Mouse (Mus musculus): Measurements from ENCODE around the gene Dnah17.

The Dnah17 gene

DNA sequence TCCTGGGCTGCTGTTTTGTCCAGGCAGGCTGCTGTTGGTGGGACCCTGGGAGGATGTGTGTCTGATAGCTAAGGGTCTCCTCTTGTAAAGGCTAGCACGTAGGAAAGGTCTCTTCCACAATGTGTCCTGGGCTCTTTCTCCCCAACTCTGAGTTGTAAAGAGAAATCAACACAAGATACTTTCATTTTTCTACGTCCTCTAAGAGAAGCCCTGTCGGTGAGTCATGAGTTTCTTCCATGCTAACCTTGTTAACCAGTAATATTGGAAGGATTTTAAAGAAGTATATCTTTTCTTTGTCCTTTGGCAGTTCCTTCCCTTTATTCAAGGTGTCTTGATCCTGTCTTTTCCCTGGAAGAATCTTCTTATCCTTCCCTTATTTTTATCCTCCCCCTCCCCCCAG is 134.8 kb downstream of the Dnah17 start:
- no peak for DNase-seq (ENCODE audit: inconsistent ontology term)

DNA sequence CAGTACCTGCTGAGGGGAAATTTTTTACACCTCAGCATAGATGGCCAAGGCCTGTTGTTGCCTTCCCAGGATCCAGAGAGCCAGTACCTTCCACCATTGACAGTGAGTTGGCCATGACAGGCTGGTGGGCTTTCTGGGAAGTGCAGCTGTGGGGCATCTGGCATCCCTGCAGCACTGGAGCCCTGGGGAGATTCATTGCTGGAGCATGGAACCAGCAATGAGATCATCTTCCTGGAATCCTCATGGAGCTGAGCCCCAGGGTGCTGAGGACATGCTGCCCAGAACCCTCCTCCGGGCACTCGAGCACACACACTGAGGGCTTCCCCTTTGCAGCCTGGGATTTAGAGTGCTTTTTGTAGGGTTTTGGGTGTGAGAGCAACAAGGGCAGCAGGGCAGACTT is 135.2 kb downstream of the Dnah17 start:
- DNase-seq (ENCODE audit: inconsistent ontology term), result no peak

GRCm38 (mm10) chr11:117994250-117995057 is 136.0 kb downstream of the Dnah17 start:
- DNase-seq (ENCODE audit: inconsistent ontology term), result no peak

DNA sequence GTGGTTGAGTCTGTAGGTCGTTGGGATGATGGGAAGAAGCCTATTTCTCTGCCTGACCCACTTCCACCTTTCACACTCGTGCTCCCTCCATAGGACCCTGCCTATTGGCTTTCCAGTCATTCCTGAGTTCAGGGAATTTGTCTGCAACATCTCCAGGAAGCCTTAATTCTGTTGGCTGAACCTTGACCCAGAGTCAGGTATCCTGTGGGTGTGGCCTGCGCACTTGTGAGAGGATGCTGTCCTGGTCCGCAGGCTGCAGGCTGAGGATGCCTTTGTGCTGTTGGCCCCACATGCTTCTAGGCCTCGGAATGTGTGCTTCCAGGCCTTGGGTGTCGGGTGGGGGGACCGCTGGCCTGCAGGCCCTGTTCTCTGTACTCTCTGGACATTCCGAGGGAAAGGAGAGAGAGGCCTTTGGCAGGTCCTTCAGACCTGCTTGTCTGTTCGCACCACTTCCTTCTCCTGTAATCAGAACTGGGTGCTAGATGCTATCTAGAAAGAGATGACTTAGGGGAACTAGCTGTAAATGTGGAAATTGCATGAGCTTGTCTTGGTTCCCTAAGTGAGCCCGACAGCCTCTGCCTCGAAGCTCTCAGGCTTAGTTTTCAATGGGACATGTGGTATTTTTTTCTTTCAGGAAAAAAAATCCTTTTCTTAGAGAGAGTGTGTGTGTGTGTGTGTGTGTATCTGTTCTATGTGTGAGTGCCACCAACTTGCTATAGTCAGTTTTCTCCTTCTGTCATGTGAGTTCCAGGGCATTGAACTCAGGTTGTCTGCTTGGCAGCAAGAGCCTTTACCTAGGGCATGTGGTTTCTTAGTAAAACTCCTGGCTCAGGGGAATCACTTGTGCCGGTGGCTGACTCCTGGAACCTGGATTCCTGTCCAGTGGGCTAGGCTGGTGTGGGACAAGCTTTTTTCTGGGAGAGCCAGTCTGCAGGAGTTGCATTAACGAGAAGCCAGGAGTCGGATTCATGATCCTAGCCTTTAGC is 137.0 kb downstream of the Dnah17 start:
- DNase-seq (ENCODE audit: inconsistent ontology term), result no peak

DNA sequence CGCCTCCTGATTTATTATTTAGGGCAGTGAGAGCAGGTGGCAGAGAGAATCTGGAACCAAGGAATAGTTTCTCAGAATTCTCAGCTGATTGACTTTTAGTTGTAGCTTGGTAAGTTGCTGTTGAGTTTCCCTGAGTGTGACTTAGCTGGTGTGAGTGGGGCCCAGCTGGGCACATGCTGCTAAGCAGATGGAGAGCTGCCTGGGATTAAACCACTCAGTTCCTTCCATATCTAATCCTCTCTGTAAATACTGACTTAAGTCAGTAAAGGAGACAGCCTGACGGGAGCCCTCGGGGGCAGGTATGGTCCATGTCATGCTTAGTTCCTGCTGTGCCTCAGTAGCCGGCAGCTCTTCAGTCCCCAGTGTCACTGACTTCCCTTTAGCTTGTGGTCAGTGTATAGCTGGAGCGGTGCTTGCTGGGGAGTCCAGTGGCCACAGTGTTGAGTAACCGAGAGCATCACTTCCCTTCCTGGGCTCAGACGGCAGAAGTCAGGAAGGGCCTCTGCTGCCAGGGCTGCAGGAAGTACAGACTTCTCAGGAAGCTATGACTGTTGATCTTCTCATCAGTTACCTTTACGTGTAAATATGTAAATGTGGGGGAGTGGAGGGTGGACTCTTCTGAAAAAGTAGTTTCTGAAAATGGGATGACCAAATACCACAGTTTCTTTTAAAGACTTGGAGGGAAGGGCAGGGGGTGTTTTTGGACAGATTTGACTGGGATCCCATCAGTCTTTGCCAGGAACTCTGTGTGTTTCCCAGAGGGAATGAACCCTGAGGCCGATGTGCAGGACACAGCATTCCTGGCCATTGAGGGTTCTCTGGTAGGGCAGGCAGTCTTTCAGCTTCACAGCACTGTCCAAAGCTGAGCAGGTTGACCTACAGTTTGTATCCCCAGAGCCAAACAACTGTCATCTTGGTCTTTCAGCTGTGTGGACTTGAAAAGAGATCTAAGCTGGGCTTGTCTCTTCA is 138.6 kb downstream of the Dnah17 start:
- no peak for DNase-seq (ENCODE audit: inconsistent ontology term)

DNA sequence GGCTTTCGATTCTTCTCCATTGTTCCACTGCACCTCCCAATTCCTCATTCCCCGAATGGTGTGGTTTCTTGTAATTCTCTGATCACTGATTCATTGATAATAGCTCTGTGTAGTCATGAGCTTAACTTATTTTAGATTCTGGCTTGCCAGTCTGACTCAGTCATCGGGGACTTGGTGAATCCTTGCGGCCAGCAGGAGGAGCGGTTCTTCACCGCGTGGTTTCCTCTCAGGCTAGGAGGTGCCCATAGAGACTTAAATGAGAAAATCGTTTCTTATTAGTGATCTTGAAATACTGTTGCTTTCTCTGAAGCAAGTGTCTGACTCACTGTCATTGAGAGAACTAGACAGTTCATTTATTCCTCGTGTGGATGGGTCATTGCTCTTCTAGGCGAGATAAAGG is 140.5 kb downstream of the Dnah17 start:
- DNase-seq (ENCODE audit: inconsistent ontology term), result peak; percentile 89

GRCm38 (mm10) chr11:117989241-117989640 is 141.2 kb downstream of the Dnah17 start:
- DNase-seq (ENCODE audit: inconsistent ontology term), result no peak

DNA sequence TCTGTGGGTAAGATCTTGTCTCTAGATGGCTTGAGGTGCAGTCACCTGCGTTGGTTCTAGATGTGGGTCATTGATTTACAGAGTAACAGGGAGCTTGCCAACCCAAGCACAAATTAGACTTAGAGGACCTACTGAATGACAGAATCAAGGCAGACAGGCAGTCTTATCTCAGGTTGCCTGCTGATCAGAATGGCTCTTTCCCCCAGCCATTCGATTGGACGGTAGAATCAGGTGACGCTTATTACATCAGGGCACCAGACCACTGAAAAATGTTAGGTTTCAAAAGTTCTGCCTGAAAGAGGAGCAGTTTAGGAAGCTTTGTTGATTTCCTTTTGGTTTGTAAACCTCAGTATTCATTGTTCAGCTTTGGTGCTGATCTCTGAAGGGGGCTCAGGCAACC is 142.5 kb downstream of the Dnah17 start:
- DNase-seq (ENCODE audit: inconsistent ontology term), result no peak

- DNase-seq (ENCODE audit: inconsistent ontology term), result peak; percentile 70
Observed at GRCm38 (mm10) chr11:117987032-117987451, 143.4 kb downstream of the Dnah17 start.

- peak; percentile 94 for DNase-seq (ENCODE audit: inconsistent ontology term)
Observed at GRCm38 (mm10) chr11:117986126-117987031, 144.1 kb downstream of the Dnah17 start, which contains the start of gene Pgs1. Pgs1 (plus strand) TSS chr11:117986292.

DNA sequence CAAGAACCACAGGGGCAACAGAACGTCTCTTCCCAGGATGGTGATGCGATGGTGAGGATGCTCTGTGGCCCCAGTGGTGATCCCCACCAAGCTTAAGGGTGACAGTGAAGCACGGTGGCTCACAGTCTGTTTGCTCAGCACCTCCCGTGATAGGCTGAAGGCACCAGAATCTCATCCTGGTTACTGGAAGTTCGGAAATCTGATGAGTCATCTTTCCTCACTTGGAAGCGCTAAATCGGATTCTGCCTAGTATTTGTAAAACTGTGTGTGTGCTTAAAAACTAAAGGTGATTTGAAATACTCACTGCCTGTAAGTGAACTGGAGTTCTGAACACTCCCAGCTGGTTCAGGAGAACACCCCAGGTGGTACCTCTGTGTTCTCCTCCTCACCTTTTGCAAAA is 146.7 kb downstream of the Dnah17 start:
- no peak for DNase-seq (ENCODE audit: inconsistent ontology term)

DNA sequence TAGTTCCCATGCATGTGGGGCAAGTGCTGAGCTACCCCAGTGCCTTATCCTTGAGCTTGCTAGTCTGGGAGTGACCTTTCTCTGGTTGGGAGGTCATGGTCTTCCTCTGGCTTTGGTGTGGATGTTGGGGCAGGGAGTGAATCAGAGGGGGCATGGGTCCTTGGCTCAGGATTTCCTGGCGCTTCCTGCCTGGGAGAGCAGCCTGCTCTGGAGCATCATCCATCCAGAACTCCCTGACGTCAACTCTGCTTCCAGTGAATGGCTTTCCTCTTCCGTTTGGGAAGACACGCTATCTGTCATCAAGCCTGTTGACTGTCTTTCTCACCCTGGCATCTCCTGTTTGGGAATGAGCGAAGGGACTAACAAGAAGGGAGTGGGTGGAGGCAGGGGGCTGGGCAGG is 148.0 kb downstream of the Dnah17 start:
- DNase-seq (ENCODE audit: inconsistent ontology term), result no peak

DNA sequence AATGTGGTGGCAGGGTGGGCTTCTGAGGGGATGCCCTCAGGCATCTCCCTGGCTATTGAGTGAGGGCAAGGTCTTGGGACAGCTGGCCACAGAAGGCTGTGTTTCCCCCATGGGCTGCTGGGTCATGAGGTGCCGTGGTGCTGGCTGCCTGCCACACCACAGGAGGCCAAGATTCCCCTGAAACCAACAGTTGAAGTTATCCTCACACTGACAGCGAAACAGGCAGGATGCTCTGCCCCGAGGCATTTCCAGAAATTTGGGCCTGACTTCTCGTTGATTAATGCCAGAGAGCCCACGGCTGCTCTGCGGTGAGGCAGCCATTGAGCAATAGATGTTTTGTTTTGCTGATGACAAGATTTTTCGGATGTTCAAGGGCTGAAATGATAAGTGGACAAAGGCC is 151.0 kb downstream of the Dnah17 start:
- DNase-seq (ENCODE audit: inconsistent ontology term), result peak; percentile 93

DNA sequence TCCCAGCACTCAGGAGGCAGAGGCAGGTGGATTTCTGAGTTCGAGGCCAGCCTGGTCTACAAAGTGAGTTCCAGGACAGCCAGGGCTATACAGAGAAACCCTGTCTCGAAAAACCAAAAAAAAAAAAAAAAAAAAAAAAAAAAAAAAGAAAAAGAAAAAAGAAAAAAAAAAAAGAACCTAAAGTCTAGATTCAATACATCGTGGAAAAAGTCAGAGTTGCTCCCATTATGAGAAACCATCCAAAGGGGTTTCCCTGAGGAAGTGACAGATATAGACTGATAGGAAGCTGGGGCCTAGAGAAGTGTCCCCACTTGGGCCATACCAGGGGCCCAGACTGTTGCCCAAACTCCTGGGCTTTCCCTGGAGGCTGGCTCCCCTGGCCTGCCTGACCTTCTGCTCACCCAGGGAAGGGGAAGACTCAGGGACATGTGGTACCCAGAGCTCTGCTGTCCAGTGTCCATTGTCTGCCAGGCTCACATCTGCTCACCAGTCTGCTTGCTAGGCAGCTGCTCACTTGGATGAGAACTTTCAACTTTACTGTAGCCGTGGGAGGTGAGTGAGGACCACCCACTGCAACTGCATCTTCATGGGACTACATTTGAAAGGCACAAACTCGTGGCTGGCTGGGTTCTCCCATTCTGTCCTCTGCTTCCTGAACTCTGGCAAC is 152.6 kb downstream of the Dnah17 start:
- no peak for DNase-seq (ENCODE audit: inconsistent ontology term)

DNA sequence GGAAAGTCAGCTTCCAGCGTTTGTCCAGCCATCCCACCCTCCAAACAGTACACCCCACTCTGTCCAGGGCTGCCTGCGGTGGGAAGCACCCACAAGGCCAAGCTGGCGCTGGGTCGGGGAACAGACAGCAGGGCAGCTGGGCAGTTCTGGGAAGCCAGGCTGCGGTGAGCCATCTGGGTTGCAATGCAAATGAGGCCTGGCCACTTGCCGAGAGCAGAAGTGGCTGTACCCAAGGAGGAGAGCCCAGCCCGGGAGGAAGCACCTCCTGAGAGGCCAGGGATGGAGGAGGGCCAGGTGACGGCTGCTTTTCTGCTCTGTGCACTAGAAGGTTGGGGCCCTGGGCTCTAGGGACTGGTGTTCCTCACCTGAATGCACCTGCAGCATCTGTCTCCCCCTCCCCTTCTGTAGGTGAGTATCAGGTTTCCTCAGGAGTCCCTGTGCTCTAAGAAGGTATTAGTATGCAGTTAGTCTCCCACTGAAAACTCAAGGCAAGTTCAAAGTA is 154.3 kb downstream of the Dnah17 start:
- peak; percentile 93 for DNase-seq (ENCODE audit: inconsistent ontology term)

GRCm38 (mm10) chr11:117975211-117975967 is 155.0 kb downstream of the Dnah17 start:
- DNase-seq (ENCODE audit: inconsistent ontology term), result peak; percentile 97

DNA sequence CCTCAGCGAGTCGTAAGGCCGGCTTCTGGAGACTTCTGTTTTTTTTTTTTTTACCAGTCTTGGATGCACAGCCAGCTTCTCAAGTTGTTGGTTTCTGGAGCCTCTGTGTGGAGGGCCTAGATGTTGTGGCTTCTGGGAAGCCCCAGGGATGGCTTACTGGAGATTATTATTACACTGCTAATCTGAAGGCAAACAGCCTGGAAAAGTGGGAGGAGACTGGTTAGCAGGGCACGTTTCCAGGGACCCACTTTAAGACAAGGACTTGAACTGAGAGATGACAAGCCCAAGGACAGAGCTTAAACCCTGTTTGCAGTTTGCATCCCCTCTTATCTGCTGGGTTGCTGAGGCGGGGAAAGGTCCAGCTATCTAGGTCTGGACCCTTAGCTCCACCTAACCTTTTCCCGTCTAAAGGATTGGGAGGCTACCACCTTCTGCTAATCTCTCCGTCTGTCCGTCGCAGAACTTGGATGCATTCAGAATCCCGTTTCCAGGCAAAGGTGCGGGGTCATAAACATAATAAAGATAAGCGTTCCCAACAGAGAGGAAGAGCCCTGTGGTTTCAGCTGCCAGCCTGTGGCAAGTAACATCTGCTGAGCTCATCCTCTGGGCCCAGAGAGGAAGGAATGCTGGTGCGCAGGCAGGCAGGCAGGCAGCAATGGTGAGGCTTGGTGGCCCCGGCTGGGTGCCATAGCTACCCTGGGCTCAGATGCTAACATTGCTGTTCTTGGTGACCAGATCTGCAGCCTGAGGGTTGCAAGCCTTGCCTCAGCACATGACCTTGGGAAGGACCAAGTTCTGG is 155.9 kb downstream of the Dnah17 start:
- DNase-seq (ENCODE audit: inconsistent ontology term), result peak; percentile 48

DNA sequence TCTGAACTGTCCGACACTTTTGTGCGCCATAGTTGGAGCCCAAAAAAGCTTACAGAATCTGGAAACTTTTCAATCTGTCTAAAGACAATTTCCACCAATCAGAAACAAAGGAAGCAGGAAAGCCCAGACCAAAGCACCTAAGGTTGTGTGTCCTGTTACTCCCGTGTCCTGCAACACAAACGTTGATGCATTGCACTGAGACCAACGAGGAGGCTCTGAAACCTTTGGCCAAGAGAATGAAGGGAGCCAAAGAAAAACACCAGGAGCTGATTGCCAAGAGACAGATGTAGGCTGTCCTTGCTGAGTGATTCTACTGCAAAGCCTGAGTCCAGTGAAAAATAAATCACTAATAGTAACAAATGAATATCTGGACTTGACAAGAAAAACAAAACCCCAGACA is 156.9 kb downstream of the Dnah17 start:
- DNase-seq (ENCODE audit: inconsistent ontology term), result no peak
